Mouse (Mus musculus) layer of hippocampus, adult 8-10 months (tissue): Measurements from ENCODE around the gene Pde7b. TPM values are rescaled to one million over a fixed set of nuclear protein-coding genes. Genes with fewer than 3 reads are reported as not detected.

Experiments
- DNase-seq, 2 experiments: peaks; one replicate each; pipeline ENCODE4 v3.0.0; 2022; ENCODE audit warnings: low spot score in 2 of 2
- total RNA-seq, 4 experiments: library from RNA; stranded (reverse); gene quantifications; 2 replicates each; pipeline ENCODE4 v1.2.4; 2022

Pde7b gene
- total RNA-seq: 10 to 100 TPM; 17.9 to 26.5 (median 22.1) TPM

DNA sequence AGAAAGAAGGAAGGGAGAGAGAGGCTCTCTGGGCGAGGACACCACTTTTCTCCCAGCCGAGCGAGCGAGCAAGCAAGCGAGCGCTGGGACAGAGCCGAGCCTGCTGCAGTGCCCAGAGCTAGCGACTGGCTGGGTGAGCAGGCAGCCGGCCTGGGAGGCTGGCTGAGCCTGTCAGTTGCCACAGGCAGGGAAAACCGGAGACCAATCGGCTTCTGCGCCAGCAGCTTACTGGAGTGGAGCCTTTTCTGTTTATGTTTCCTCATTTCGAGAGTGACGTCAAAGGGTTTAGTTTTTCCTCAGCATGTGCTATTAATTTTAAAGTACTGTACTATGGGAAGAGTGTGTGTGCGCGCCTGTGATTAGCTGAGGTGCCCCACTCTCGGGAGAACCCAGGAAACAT, at the start of gene Pde7b:
Pde7b (minus strand) TSS at position 173 of the 400 bp plus-strand sequence.
- DNase-seq: peak; percentile 62 to 71

DNA sequence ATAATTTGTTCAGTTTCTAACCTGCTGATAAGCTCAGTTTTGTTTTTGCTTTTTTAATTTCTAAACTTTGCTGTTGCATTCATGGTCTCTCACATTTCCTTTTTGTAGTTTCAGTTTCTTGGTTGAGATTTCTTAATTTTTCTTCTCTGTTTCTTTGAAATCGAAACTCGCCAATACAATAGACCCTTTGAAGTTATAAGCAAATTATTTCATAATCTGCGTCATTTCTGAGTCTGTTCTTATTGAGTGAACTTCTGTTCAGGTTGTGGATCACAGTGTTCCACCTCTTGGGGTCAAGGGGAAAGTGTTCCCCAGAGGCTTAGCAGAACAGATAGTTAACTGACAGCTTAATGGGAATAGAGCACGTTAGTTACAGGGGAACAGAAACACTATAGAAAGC, 47.2 kb upstream of the Pde7b start:
- no peak for DNase-seq

DNA sequence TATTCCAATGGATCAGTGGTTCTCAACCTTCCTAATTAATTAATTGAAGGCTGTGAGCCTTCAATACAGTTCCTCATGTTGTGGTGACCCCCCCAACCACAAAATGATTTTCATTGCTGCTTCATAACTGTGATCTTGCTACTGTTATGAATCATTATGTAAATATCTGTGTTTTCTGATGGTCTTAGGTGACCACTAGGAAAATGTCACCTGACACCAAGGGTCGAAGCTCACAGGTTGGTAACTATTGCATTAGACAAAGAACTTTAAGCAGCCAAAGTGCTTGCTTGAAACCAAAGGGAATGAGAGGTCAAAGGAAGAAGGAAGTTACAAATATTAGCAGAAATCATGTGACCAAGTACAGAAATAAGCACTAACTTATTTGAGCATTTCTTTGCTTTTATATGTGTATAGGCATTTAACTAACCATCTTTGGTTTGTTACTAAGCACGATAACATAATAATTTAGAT, 45.6 kb upstream of the Pde7b start:
- no peak for DNase-seq

DNA sequence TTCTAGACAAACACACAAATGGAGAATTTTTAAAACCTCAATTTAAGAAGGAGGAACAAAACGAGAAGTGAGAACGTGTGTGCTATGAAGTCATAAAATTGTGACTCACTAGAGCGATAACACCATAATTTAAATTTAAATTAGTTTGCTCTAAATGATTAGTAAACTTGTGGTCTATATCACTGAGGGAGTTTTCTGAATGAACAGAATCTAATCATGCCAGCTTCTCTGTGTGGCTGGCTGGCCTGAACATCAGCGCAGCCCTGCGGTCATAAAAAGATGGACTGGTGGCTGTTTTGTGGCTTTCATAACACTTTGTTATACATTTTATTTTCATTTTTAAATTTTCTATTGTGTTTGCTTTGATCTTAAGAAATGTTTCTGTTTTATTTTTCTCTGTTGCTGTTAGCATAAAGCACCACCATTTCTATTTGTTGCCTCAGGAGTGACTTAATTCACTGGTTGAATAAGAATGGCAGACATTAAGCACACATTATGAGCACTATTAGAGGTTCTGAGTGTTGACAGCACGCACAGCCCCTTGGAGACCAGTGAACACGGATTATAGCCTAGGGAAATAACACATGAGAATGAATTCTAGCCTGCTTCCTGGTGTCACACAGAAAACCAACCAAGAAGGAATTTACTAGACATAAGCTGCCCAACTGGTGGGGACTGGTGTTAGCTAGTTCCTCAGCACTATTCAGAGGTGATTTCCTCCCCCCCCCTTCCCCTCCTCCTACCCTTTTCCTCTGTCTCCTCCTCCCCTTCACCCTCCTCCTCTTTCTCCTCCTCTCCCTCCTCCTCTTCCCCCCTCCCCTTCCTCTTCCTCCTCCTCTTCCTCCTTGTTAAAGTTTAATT, 44.9 kb upstream of the Pde7b start:
- no peak for DNase-seq

DNA sequence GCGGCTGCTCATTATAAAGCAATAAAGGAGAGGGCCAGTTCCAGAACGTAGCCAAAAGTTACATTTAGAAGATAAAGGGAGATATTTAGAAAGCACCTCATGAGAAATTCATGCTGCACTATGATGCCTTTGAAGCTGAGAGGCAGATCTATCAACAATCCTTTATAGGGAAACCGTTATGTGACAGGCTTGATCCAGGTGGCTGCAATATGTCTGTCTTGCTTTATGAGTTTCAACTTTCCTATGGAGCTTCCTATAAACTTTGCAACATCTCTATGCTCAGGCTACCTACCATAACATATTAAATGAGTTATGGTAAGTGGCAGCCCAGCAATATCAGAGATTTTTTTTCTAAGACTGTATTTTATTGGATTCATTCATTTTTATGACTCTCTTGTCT, 39.5 kb upstream of the Pde7b start:
- DNase-seq: no peak

DNA sequence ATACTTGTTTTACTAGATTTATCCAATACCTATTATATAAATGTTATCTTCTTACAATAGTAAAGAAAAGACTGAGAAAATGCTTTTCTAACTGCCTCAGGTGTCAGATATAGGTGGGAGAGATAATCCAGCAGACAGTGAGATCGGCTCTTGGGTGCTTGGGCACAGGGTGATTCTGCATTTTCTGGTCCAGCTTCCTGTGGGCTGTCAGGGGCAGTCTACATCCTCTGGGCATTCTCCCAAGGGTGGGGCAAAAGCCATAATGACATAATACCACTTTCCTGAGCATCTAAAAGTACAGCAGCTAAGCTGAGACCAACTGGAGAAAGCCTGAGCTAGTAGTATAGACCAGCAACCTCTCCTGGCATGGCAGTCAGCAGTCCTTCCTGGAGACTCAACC, 34.1 kb upstream of the Pde7b start:
- DNase-seq: no peak

DNA sequence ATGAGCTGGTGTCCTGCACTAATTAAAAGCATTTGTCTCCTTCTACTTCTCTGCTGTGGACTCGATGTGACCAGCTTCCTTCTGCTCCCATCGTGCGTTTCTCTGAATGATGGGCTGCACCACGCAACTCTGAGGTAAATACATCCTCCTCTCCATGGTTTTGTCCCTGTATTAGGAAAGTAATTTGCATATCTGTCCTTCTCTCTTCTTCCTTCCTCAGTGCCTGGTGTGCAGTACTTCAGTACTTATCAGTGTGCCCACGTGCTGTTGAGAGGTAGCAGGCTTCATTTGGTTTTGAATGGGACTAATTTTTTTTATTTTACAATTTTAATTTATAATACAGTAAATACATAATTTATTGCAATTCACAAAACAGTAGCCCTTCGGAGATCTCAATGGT, 33.4 kb upstream of the Pde7b start:
- DNase-seq: no peak

DNA sequence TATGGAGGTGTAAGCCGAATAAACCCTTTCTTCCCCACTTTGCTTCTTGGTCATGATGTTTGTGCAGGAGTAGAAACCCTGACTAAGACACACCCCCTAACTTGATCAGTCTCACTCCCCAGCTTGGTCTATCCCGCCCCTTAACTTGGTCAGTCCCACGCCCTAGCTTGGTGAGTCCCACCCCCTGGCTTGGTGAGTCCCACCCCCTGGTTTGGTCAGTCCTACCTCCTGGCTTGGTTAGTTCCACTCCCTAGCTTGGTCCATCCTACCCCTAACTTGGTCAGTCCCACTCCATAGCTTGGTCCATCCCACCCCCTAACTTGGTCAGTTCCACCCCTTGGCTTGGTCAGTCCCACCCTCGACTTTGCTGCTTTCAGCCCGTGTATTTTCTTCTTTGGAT, 31.3 kb upstream of the Pde7b start:
- DNase-seq: no peak

DNA sequence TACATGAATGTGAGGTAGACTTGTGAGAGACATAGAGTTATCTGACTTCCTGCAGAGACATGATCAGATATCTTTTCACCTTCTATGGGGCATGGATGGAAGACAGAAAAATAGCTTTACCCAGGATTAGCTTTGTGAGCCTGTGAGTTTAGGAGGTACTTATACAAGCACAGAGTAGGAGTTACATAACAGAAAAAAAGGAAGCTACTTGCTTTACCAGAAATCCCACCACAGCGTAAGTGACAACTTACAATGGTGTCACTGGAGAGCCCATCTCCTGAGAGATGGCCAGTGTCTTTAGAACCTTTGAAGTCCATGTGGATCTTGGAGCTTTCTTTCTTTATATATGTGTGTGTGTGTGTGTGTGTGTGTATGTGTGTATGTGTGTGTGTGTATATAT, 28.0 kb upstream of the Pde7b start:
- DNase-seq: no peak

DNA sequence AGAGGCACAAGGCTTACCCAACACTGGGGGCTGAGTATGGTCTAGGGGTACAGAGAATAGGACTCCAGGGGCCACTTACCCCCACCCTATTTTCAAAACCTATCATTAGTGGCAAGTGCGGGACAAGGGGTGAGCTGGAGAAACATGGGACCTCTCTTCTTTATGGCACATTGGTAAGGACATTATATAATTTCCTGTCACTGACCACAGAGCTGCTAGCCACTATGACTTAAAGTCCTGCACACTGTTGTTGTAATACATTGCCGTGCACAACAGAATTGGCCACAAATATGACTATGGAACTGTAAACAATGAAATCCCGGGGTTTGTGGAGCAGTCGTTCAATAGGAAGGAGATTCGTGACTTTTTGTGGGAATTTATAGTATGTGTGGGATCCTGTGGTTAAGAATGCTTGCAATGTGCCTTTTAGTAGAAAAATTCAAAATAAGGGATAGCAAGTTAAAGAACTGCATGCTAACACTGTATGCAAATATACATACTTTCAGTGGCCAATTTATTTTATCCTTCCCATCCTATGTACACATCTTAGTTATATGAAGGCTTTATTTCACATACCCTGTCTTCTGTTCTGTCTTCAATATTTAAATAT, 25.9 kb upstream of the Pde7b start:
- DNase-seq: no peak

DNA sequence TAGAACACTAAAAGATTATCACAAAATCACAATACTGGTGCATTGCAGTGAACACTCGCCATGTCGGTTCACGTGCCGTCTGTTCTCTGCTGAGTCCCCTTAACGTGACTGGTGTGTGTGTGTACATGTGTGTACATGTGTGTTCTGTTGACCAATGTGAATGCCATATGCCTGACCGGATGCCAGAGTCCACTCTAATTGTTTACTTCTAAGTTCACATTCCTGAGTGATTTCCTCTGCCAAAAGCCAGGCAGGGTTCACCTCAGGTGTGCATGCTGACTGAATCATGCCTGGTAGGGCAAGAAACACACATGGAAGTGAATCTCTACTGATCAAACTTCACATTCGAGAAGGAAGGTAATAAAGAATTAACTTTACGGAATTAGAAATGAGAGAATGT, 24.1 kb upstream of the Pde7b start:
- DNase-seq: no peak

DNA sequence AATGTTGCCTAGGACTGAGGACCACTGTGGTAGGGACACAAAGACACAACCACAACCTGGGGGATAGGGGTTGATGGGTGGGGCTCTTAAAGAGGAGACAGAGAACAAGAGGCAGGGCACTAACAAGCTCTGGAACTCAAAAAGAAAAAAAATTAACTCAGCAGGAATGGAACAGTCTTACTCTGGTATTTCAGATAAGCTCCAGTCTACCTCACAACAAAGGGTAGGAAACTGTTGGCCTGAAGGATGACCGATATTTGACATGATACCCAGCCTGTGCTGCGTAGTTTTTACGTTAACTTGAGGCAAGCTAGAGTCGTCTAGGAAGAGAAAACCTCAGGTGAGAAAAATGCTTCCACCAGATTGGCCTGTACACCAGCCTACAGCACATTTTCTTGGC, 22.4 kb upstream of the Pde7b start:
- DNase-seq: no peak

DNA sequence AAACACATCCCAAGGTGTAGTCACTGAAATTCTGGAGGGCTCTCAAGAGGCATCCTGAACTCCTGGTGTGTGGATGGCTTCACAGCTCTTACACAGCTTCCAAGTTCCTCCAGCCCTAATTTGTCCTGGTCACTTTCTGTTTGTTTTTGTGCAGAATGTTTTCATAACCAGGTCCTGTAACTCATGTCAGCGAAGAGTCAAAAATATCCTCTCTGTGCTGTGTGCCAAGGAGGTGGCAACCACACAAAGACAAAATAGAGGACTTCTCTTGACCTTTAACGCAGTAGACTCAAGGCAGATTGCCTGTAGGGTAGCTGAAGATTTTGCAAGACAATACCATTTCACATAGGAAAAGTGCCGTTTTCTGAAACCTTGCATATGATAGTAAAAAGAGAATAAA, 14.9 kb upstream of the Pde7b start:
- DNase-seq: no peak

DNA sequence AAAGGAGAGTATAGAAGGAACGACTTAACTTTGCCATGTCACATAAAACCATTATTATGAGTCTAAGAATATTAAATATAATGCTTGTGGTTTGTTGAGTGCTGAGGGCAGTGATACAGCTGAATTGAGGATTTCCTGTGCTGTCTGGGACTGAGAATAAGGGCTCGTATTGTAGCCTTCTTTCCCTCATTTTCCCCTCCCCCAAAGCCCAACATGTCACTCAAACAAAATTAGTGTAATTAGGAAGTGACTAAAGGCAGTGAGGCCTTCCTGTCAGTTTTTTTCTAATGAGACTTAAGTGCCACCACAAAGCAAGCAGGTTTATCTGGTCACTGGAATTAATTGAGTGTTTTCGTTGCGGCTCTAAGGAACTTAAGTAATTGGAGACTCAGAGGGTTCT, 12.3 kb upstream of the Pde7b start:
- DNase-seq: no peak

DNA sequence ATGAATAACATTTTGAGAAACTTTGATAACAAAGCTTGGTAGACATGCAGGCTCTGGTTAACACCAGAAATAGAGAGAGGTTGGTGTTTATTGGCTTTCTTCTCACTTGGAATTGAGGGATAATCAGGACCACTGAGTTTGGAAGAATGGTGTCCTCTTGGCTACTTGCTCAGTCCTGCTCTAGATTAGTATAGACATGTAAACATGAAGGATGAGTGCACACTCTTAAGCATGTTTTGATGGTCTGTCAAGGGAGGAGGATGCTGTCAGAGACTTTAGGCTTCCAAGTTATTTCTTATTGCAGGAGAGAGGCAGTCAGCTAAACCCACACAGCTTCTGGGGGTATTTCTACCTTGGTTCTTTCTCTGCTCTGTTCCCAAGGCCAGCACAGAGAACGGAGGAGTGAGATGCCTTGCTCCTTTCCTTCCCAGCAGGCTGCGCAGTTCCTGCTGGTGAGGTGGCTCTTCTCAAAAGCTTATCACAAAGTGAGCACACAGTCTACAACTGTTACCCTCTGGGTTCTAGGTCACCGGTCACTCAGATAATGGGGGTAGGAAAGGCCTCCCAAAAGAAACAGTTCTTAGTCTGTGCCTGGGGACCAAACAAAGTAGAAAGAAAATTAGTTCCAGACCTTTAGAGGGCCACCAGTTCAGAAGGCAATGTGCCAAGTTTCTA, 11.0 kb upstream of the Pde7b start:
- no peak for DNase-seq

DNA sequence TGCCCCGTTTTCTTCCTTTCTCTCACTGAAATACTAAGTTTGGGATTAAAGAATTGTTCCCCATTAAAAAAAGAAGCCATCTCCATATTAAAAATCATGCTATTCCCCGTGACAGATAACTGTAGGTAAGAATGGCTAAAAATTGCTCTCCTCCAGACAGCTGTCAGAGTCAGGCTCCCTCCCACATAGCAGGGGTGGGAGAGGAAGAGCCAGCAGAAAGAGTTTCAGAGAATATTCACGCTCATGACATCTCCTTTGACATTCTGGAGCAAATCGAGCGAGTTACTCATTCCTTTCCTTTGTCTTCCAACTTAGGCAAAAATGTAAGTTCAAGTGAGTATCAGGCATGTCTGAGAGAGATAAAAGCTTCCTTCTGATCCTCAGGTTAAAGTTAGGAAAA, 8.7 kb upstream of the Pde7b start:
- no peak for DNase-seq

DNA sequence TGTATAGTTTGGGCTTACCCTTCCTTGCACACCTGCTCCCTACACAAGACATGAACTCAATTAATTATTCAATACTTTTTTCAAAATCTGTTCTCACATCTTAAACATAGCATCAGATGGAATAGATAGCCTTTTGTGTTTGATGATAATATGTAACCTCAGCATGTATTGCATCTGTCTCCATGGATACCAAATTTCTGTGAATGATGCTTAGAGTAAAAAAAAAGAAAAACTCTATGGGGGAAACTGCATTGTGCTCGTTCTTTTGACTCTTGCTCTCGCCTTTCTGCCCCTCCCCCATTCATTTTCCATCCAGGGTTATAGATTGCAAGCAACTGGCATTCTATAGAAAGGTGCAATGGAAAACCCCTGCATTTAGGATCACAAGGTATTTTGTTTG, 7.3 kb upstream of the Pde7b start:
- DNase-seq: no peak

DNA sequence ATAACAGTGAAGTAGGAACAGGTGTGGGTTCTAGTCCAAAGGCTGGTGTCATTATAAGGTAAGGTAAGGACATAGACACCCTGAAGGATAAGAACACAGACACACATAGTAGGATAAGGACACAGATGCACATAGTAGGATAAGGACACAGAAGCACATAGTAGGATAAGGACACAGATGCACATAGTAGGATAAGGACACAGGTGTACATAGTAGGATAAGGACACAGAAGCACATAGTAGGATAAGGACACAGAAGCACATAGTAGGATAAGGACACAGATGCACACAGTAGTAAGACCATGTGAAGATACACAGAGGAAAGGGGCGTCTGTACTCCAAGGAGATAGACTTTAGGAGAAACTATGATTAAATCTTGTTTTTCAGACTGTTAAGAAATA, 5.2 kb upstream of the Pde7b start:
- no peak for DNase-seq

DNA sequence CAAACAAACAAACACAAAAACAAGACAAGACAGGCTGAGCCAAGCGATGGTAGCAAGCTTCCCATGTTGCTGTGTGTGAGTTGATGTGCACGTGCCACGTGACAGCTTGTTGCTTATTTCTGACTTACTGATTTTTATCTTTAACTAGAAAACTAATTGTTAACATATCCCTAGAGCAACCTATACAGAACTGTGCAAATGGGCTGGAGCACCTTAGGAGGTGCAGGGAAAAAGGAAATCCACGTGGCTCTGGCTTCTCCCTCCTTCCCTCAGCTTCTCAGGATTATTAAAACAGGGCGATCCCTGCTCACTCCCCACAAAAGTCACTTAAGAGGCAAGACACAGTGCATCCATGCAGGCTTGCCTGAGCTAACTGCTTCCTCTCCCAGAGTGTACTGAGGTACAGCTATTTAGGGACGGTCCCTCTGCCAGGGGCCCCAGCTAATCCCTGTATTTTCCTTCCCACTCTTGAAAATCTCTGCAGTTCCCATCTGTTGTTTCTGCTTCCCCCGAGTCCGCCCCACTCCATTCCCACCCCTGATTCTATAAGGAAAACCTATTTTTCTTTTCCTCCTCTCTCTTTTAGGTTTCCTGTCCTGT, 606 bp upstream of the Pde7b start:
- DNase-seq: no peak

DNA sequence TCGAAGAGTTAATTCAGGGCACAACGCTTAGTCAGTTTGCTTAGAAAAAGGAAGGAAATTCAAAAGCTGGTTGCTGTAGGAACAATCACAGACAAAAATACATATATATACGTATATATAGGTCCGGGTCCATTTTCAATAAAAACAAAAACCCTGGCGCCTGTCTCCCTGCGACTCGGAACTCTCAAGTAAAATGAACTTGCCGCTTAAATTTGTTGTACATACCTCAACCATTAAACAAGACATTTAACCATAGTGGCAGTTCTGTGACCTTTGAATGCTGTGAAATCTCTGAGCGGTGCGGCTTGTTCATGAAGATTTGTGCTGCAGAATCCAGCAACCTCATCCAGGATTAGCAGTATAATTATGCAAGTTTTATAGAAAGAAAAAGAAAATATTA, 427 bp downstream of the Pde7b start:
- DNase-seq: no peak

DNA sequence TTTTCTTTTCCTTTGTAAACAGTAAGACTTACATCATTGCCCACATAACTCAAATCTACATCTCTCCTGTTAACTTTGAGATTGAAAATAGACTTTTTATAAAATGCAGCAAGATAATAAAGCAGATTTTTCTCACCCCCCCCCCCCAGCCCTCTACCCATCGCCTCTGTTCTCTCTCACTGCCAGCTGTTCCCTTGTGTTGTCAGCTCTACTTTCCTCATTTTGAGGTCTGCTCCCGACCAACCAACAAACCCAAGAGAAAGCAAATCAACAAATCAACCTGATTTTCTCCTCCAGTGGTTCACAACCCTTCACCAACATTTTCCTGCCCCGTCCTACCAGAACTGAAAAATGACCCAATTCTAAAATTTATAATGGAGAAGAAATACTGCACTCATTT, 916 bp downstream of the Pde7b start:
- DNase-seq: no peak

DNA sequence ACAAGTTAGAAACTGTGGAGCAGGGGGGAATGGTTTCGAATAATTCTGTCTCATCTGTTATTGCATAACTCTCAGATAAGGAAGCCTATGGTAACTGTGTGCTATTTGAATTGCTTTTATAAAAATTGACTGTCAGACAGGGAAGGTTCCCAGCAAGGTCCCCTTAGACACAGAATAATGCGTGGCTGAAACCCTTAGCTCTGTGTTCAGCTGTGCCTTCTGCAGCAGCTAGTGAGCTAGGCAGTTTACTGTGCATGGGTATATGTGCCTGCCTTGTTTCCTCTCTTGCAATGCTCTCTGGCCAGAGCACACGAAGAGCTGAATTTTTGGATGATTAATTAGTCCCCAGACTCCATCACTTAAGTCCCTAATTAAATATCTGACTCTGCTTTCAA, 1.4 kb downstream of the Pde7b start:
- DNase-seq: no peak
